Mouse (Mus musculus): ENCODE results near the gene Csta1. TPM values are rescaled to one million over a fixed set of nuclear protein-coding genes. Genes with fewer than 3 reads are reported as not detected.
"Not testable (repeated sequence)": the region's sequence is repeated elsewhere in the genome, so short reads cannot be mapped to it uniquely, and the experiment has no call there.

The Csta1 gene
- 0.06 TPM in 1 of 2 replicates, not detected in the other for polyA plus RNA-seq (2016; fragmentation: Nextera tagmentation; extraction: Ambion mirVana)

DNA sequence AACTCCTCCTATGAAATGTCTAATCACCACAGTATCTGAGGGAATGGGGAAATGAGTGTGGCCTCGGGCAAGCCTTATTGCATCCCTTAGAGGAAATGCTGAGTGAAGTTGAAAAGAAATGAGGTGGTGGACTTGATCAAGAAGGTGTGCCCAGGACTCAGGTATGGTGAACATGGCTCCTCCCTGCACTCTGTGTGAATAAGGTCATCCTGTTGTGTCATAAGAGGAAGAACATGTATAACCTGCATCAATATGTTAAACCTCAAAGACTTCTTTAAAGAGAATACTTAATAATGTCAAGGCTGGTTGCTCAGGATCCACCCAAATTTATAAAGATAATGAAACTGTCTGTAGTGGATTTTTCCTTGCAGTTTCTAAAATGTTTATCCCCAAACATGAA lies at the start of gene Csta1:
Csta1 (minus strand) TSS at position 101 of the 400 bp plus-strand sequence.
- Histone ChIP-seq H3K4me2 (replicated peaks) (no peak within 1 kb of the TSS), H3K27me3 (replicated peaks) (no peaks in the 10 kb centered on the region), H3K4me3 (no peak within 1 kb of the TSS), H3K4me1 (no peaks in the 10 kb centered on the region), H3K9ac (no peak within 1 kb of the TSS), H3K36me3 (no peaks in the 10 kb centered on the region), H3K9me3 (no peaks in the 10 kb centered on the region), H3K27ac (no peak within 1 kb of the TSS)
- WGBS: 84% methylated on average over 1 of the region's 1 CpGs
- no peak for ATAC-seq (ENCODE audit: low FRiP score, low read depth)

DNA sequence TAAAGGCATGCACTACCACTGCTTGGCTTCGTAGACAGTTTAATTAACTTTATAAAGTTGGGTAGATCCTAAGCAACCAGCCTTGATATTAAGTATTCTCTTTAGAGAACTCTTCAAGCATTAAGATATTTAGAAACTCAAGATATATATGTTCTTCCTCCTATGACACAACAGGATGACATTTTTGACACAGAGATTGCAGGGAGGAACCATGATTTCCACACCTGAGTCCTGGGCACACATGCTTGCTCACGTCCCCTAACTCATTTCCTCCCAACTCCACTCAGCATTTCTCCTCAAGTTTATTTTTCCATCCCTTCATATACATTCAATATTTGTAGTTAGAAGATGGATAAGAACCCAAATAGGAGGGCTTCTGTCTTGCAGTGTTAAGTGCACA lies 48.9 kb upstream of the Csta1 start:
- Histone ChIP-seq H3K4me3 (no peak overlapping the region), H3K4me2 (replicated peaks) (no peak overlapping the region), H3K27me3 (replicated peaks) (no peaks in the 10 kb centered on the region), H3K9me3 (no peaks in the 10 kb centered on the region), H3K4me1 (no peaks in the 10 kb centered on the region), H3K9ac (no peak overlapping the region), H3K36me3 (no peaks in the 10 kb centered on the region), H3K27ac (no peak overlapping the region)
- ATAC-seq (ENCODE audit: low FRiP score, low read depth): no peak
- 85% methylated on average over 2 of the region's 2 CpGs for WGBS

GRCm38 (mm10) chr16:36176108-36176507 lies 45.1 kb upstream of the Csta1 start:
- ATAC-seq (ENCODE audit: low FRiP score, low read depth): no peak
- Histone ChIP-seq H3K4me3 (no peak overlapping the region), H3K36me3 (no peaks in the 10 kb centered on the region), H3K27me3 (replicated peaks) (no peaks in the 10 kb centered on the region), H3K9ac (no peak overlapping the region), H3K4me1 (no peaks in the 10 kb centered on the region), H3K4me2 (replicated peaks) (no peak overlapping the region), H3K27ac (no peak overlapping the region), H3K9me3 (no peaks in the 10 kb centered on the region)

GRCm38 (mm10) chr16:36167841-36168240 lies 36.8 kb upstream of the Csta1 start:
- 86% methylated on average over 10 of the region's 10 CpGs for WGBS
- ATAC-seq (ENCODE audit: low FRiP score, low read depth); H3K27ac ChIP-seq; H3K9me3 ChIP-seq; H3K36me3 ChIP-seq; H3K9ac ChIP-seq; H3K27me3 ChIP-seq (replicated peaks); H3K4me2 ChIP-seq (replicated peaks); H3K4me1 ChIP-seq; H3K4me3 ChIP-seq: not testable (repeated sequence)

DNA sequence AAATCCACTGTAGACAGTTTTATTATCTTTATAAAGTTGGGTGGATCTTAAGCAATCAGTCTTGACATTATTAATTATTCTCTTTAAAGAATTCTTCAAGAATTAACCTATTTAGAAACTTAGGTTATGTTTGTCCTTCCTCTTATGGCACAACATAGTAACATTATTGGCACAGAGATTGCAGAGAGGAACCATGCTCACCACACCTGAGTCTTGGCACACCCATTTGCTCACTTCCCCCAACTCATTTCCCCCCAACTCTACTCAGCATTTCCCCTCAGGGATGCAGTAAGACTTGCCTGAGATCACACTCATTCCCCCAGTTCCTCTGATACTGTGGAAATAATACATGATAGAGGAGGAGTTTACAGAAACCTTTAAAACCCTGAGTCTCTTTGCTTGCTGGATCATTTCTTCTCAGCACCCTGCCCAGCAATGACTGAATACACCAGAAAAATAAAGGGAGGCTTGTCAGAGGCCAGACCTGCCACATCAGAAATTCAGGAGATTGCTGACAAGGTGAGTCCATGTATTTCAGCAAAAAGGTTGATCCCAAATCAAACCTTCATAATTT lies 25.4 kb upstream of the Csta1 start, which contains the start of gene Stfa2l1:
Stfa2l1 (plus strand) TSS at position 410 of the 574 bp plus-strand sequence.
- Histone ChIP-seq H3K9me3 (no peaks in the 10 kb centered on the region), H3K4me1 (no peaks in the 10 kb centered on the region), H3K4me2 (replicated peaks) (no peak within 1 kb of the TSS), H3K27ac (no peak within 1 kb of the TSS), H3K4me3 (no peak within 1 kb of the TSS), H3K27me3 (replicated peaks) (no peaks in the 10 kb centered on the region), H3K9ac (no peak within 1 kb of the TSS), H3K36me3 (no peaks in the 10 kb centered on the region)
- ATAC-seq (ENCODE audit: low FRiP score, low read depth): no peak

- no peak for ATAC-seq (ENCODE audit: low FRiP score, low read depth)
- Histone ChIP-seq H3K9ac (no peak overlapping the region), H3K36me3 (no peaks in the 10 kb centered on the region), H3K9me3 (no peaks in the 10 kb centered on the region), H3K27ac (no peak overlapping the region), H3K4me2 (replicated peaks) (no peak overlapping the region), H3K27me3 (replicated peaks) (no peaks in the 10 kb centered on the region), H3K4me1 (no peaks in the 10 kb centered on the region), H3K4me3 (no peak overlapping the region)
- whole genome bisulfite sequencing: 75% methylated on average over 2 of the region's 2 CpGs
These were observed 7.2 kb upstream of the Csta1 start for GRCm38 (mm10) chr16:36138201-36138600.

DNA sequence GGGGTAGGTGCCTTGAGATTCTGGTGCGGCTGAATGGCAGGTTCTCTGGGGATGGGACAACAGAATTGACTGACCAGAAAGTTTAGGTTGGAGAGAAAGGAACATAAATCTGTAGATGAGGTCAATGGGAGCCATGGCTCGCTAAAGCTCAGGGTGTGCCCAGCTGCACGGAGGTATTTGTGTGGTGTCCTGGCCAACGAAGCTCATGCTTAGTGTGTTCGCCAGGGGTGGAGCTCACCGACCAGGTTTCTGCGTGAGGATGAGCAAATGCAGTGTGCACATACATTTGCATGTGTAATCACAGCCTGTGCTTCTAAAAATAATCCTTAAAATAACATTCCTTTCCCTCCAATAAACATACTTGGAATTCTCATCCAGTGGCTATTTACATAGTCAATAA lies 2.9 kb downstream of the Csta1 start:
- Histone ChIP-seq H3K27me3 (replicated peaks) (no peaks in the 10 kb centered on the region), H3K4me3 (no peak overlapping the region), H3K36me3 (no peaks in the 10 kb centered on the region), H3K9ac (no peak overlapping the region), H3K4me1 (no peaks in the 10 kb centered on the region), H3K4me2 (replicated peaks) (no peak overlapping the region), H3K27ac (no peak overlapping the region), H3K9me3 (no peaks in the 10 kb centered on the region)
- 88% methylated on average over 7 of the region's 7 CpGs for WGBS
- no peak for ATAC-seq (ENCODE audit: low FRiP score, low read depth)

DNA sequence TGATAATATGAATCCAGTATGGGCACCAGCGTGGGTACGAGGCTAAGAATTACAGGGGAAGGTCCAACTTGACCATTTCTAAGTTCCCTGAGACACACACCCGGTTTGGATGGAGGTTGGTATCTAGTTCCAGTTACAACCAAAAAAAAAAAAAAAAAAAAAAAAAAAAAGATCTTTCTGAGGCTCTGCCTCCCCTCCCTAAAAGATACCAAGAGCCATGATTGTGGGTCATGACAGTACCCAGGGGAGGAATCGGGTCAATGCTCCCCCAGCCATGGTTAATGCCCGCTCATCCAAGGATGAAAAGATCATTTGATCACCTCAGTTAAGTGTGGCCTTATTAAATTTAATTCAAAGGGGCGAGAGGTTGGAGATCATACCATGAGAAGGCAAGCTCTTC lies 15.3 kb downstream of the Csta1 start:
- whole genome bisulfite sequencing: 90% methylated on average over 6 of the region's 6 CpGs
- H3K4me1 ChIP-seq; H3K4me2 ChIP-seq (replicated peaks); H3K9ac ChIP-seq; H3K9me3 ChIP-seq; H3K4me3 ChIP-seq; ATAC-seq (ENCODE audit: low FRiP score, low read depth); H3K27me3 ChIP-seq (replicated peaks); H3K27ac ChIP-seq; H3K36me3 ChIP-seq: not testable (repeated sequence)

DNA sequence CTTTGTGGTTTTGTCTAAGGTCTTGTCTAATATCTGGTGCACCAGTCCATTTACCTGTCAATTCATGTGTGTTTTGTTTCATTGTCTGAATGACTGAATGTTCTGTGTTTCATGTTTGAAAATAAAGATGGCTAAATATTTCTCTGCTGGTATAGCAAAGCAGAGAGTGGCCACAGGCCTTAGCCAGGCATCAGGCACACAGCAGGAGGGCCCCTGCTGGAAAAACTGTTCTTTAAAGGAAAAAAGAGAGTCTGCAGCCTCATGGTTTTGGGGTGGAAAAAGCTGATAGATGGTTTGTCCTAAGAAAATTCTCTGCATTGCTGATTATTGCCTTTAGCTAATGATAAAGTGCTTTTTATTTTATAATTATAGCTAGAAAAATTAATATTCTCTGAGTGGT lies 19.6 kb downstream of the Csta1 start:
- not testable (repeated sequence) for H3K27ac ChIP-seq, H3K36me3 ChIP-seq

GRCm38 (mm10) chr16:36102211-36102610 lies 28.8 kb downstream of the Csta1 start:
- no peak overlapping the region for H3K4me2 ChIP-seq (replicated peaks)
- H3K9me3 ChIP-seq: no peaks in the 10 kb centered on the region
- no peak for ATAC-seq (ENCODE audit: low FRiP score, low read depth)
- no peaks in the 10 kb centered on the region for H3K27me3 ChIP-seq (replicated peaks)
- no peaks in the 10 kb centered on the region for H3K4me1 ChIP-seq
- no peak overlapping the region for H3K9ac ChIP-seq
- H3K36me3 ChIP-seq: no peaks in the 10 kb centered on the region
- H3K4me3 ChIP-seq: no peak overlapping the region
- 95% methylated on average over 1 of the region's 1 CpGs for WGBS
- no peak overlapping the region for H3K27ac ChIP-seq

More for the DNA sequence above, 19.6 kb downstream of the Csta1 start:
- H3K9ac ChIP-seq; H3K4me2 ChIP-seq (replicated peaks); ATAC-seq (ENCODE audit: low FRiP score, low read depth); H3K27me3 ChIP-seq (replicated peaks); H3K9me3 ChIP-seq; H3K4me1 ChIP-seq; H3K4me3 ChIP-seq: not testable (repeated sequence)

DNA sequence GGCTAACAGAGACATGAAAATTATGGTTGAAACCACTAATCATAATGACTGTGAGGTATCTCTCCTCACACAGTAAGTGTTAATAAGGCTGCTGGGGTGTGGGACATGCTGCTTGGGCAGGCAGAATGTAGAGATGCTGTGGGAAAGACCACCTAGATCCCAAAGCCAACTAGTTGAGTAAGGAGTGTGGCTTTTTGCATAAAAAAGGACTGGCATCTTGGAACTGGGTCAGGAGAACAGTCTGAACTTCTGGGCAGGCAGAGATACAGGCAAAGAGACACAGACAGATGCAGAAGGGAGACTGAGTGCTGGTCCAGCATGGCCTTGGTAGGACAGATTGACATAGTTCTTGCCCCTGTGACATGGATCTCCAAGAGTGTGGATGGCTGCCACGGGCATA lies 29.5 kb downstream of the Csta1 start:
- H3K36me3 ChIP-seq: no peaks in the 10 kb centered on the region
- no peak for ATAC-seq (ENCODE audit: low FRiP score, low read depth)
- no peaks in the 10 kb centered on the region for H3K9me3 ChIP-seq
- no peak overlapping the region for H3K4me2 ChIP-seq (replicated peaks)
- H3K4me1 ChIP-seq: no peaks in the 10 kb centered on the region
- no peak overlapping the region for H3K9ac ChIP-seq
- no peak overlapping the region for H3K27ac ChIP-seq
- 87% methylated on average over 1 of the region's 1 CpGs for WGBS
- H3K4me3 ChIP-seq: no peak overlapping the region
- no peaks in the 10 kb centered on the region for H3K27me3 ChIP-seq (replicated peaks)

- H3K4me1 ChIP-seq; ATAC-seq (ENCODE audit: low FRiP score, low read depth); H3K4me2 ChIP-seq (replicated peaks); H3K36me3 ChIP-seq; H3K4me3 ChIP-seq; H3K9ac ChIP-seq; H3K27me3 ChIP-seq (replicated peaks); H3K9me3 ChIP-seq; H3K27ac ChIP-seq: not testable (repeated sequence)
- WGBS: 93% methylated on average over 12 of the region's 12 CpGs
These were observed 33.1 kb downstream of the Csta1 start for GRCm38 (mm10) chr16:36097813-36098499.

- WGBS: 94% methylated on average over 3 of the region's 3 CpGs
- Histone ChIP-seq H3K4me1 (no peaks in the 10 kb centered on the region), H3K9ac (no peak overlapping the region), H3K4me2 (replicated peaks) (no peak overlapping the region), H3K4me3 (no peak overlapping the region), H3K36me3 (peaks cover 15% of the 10 kb centered on the region; the same call in 1 of the 2 replicates), H3K9me3 (no peaks in the 10 kb centered on the region), H3K27me3 (replicated peaks) (no peaks in the 10 kb centered on the region), H3K27ac (no peak overlapping the region)
- ATAC-seq (ENCODE audit: low FRiP score, low read depth): no peak
These were observed 37.0 kb downstream of the Csta1 start for GRCm38 (mm10) chr16:36094079-36094478.

Data from neural tube, embryonic 12.5 days (tissue).